Comparison of ENCODE assay signal across 28 mouse cellular contexts in genomic region chr6:92823991-92824390, GRCm38 (mm10). TPM values are rescaled to one million over a fixed set of nuclear protein-coding genes. Genes with fewer than 3 reads are reported as not detected.
DNase-seq lines count a peak whose midpoint lies in the region; ATAC-seq and TF ChIP-seq lines count a peak whose summit lies in the region.
"Had no signal": no experiment of that assay in that cellular context is flagged by ENCODE, and none has a peak within 500 bp of the region (broad histone marks: within the 10 kb centered on the region; RNA-seq: fewer than 3 reads in every experiment).

No protein-coding gene starts in this region.

- no peak overlapping the region for H3K9ac ChIP-seq in hindbrain, embryonic 12.5 days
- H3K9ac ChIP-seq in kidney, postnatal 0 days (ENCODE audit: low read depth, low read length) = no peak overlapping the region
- H3K9ac ChIP-seq: heart, embryonic 13.5 days; hindbrain, embryonic 13.5 days had no signal

- WGBS in hindbrain, embryonic 10.5 days = 70% methylated on average over 7 of the region's 7 CpGs
- 73% methylated on average over 7 of the region's 7 CpGs for WGBS in hindbrain, embryonic 12.5 days
- WGBS in kidney, postnatal 0 days = 44% methylated on average over 7 of the region's 7 CpGs

- ATAC-seq in hindbrain, embryonic 12.5 days (ENCODE audit: low FRiP score) = no peak
- ATAC-seq in kidney, postnatal 0 days (replicated peaks; ENCODE audit: low FRiP score, low read depth) = no peak
- ATAC-seq: CD4-positive, CD25-positive, alpha-beta regulatory T cell, adult 4 months; forebrain, embryonic 16.5 days; inflammation-experienced regulatory T-cells, adult 6 months; lung, postnatal 0 days had no signal

- peaks cover 12% of the 10 kb centered on the region for H3K27me3 ChIP-seq in hindbrain, embryonic 10.5 days (ENCODE audit: insufficient read depth, poor library complexity, severe bottlenecking)
- peaks cover 8% of the 10 kb centered on the region; the same call in 1 of the 2 replicates for H3K27me3 ChIP-seq in hindbrain, embryonic 12.5 days
- no peaks in the 10 kb centered on the region for H3K27me3 ChIP-seq in kidney, postnatal 0 days (ENCODE audit: insufficient read depth, low read length)
- H3K27me3 ChIP-seq: heart, embryonic 13.5 days had no signal

- no peak overlapping the region for H3K4me2 ChIP-seq in hindbrain, embryonic 12.5 days (replicated peaks)
- H3K4me2 ChIP-seq in kidney, postnatal 0 days (ENCODE audit: low read length) = no peak overlapping the region
- H3K4me2 ChIP-seq: heart, embryonic 13.5 days; hindbrain, embryonic 13.5 days had no signal

- peak; percentile 25 for DNase-seq in hindbrain, embryonic 10.5 days (ENCODE audit: low spot score)
- no peak for DNase-seq in kidney, postnatal 0 days (ENCODE audit: low spot score)
- DNase-seq in kidney, postnatal 10 days = no peak
- peak; percentile 40 for DNase-seq in embryo, embryonic 11 days
- peak; percentile 52 for DNase-seq in retina, postnatal 1 day
- no peak for DNase-seq in cerebellum, postnatal 25 days
- DNase-seq: adrenal gland, postnatal 14 days; cerebellum, postnatal 10 days; gastrocnemius, postnatal 14 days; heart, adult 18-20 months; heart, postnatal 14 days; layer of hippocampus, postnatal 36 days; right cerebral cortex, postnatal 14 days; thymus, adult 2 months; thymus, postnatal 4 days had no signal

- H3K36me3 ChIP-seq in hindbrain, embryonic 10.5 days = no peaks in the 10 kb centered on the region
- no peaks in the 10 kb centered on the region for H3K36me3 ChIP-seq in hindbrain, embryonic 12.5 days
- 0 out of 2 replicates have a peak, but pooled peaks cover 6% of the 10 kb centered on the region for H3K36me3 ChIP-seq in kidney, postnatal 0 days (ENCODE audit: insufficient read depth, low read length)
- H3K36me3 ChIP-seq: forebrain, embryonic 10.5 days; hindbrain, embryonic 13.5 days had no signal

- TF ChIP-seq CTCF in kidney, postnatal 0 days (IDR thresholded peaks at IDR 0.05; ENCODE audit: low read depth) = no peak

- no peaks in the 10 kb centered on the region for H3K9me3 ChIP-seq in hindbrain, embryonic 10.5 days
- no peaks in the 10 kb centered on the region for H3K9me3 ChIP-seq in hindbrain, embryonic 12.5 days (replicated peaks)
- no peaks in the 10 kb centered on the region for H3K9me3 ChIP-seq in kidney, postnatal 0 days (replicated peaks; ENCODE audit: low read length)
- H3K9me3 ChIP-seq: forebrain, embryonic 10.5 days; heart, embryonic 13.5 days; hindbrain, embryonic 13.5 days had no signal

- peaks cover 30% of the 10 kb centered on the region for H3K4me1 ChIP-seq in hindbrain, embryonic 10.5 days (replicated peaks)
- peaks cover 12% of the 10 kb centered on the region; the same call in 1 of the 2 replicates for H3K4me1 ChIP-seq in hindbrain, embryonic 12.5 days
- H3K4me1 ChIP-seq in kidney, postnatal 0 days (replicated peaks; ENCODE audit: insufficient read depth, low read length) = peaks cover 9% of the 10 kb centered on the region

- H3K27ac ChIP-seq in hindbrain, embryonic 10.5 days = no peak overlapping the region
- no peak overlapping the region for H3K27ac ChIP-seq in hindbrain, embryonic 12.5 days
- peak overlapping the region; percentile 13; the same call in 1 of the 2 replicates for H3K27ac ChIP-seq in kidney, postnatal 0 days
- H3K27ac ChIP-seq: forebrain, embryonic 10.5 days; heart, embryonic 13.5 days; hindbrain, embryonic 13.5 days; layer of hippocampus, adult 2 months; macrophage; stomach, postnatal 0 days had no signal

- no peak overlapping the region for H3K4me3 ChIP-seq in hindbrain, embryonic 10.5 days
- no peak overlapping the region for H3K4me3 ChIP-seq in hindbrain, embryonic 12.5 days
- H3K4me3 ChIP-seq in kidney, postnatal 0 days (replicated peaks; ENCODE audit: low read depth, low read length) = no peak overlapping the region
- H3K4me3 ChIP-seq: forebrain, embryonic 10.5 days; heart, embryonic 13.5 days; hindbrain, embryonic 13.5 days; layer of hippocampus, adult 2 months had no signal

RNA-seq across cellular contexts. Expression of gene A730049H05Rik, which starts 7.7 kb away (rescaled TPM):
- 0.30 and 0.90 TPM in 2 replicates for polyA plus RNA-seq in hindbrain, embryonic 10.5 days (2016; fragmentation: Nextera tagmentation; extraction: Ambion mirVana)
- polyA plus RNA-seq in hindbrain, embryonic 12.5 days (2016; fragmentation: Nextera tagmentation; extraction: Ambion mirVana) = 0.18 and 0.40 TPM in 2 replicates
- 7.0 and 7.1 TPM in 2 replicates for polyA plus RNA-seq in kidney, postnatal 0 days (2015; fragmentation: Nextera tagmentation; extraction: Ambion mirVana)
- polyA plus RNA-seq: CD4-positive, CD25-positive, alpha-beta regulatory T cell, adult 4 months; liver, adult 2 months; liver, embryonic 16.5 days; macrophage had no signal

RNA-seq across cellular contexts. Expression of gene Gm15737, which starts 45.2 kb away (rescaled TPM):
- 0.03 TPM in 1 of 2 replicates, not detected in the other for polyA plus RNA-seq in hindbrain, embryonic 10.5 days (2016; fragmentation: Nextera tagmentation; extraction: Ambion mirVana)
- polyA plus RNA-seq in hindbrain, embryonic 12.5 days (2016; fragmentation: Nextera tagmentation; extraction: Ambion mirVana) = 0.10 TPM in 1 of 2 replicates, not detected in the other
- polyA plus RNA-seq in kidney, postnatal 0 days (2015; fragmentation: Nextera tagmentation; extraction: Ambion mirVana) = 0.03 TPM in 1 of 2 replicates, not detected in the other
- polyA plus RNA-seq: CD4-positive, CD25-positive, alpha-beta regulatory T cell, adult 4 months; forebrain, embryonic 16.5 days; hindbrain, embryonic 13.5 days; inflammation-experienced regulatory T-cells, adult 6 months; liver, adult 2 months; liver, embryonic 16.5 days; macrophage; thymus, adult 2 months had no signal

Comparison
In these comparisons a context has a peak if more than half of its experiments do, and no peak if none do; other contexts are left out.
1. DNase-seq: peak in hindbrain, embryonic 10.5 days (single experiment), embryo, embryonic 11 days (single experiment) and retina, postnatal 1 day (single experiment); none in kidney, postnatal 0 days (single experiment), kidney, postnatal 10 days (single experiment) and cerebellum, postnatal 25 days (0 of 2).